Mouse (Mus musculus) gastrocnemius, postnatal 14 days (tissue): ENCODE results near the gene Tdrd7. TPM values are rescaled to one million over a fixed set of nuclear protein-coding genes. Genes with fewer than 3 reads are reported as not detected.
A peak's percentile ranks its signal among the peaks of the same experiment; 100 is the strongest.

Experiments used
- DNase-seq: peaks from one replicate; pipeline ENCODE4 v3.0.0; 2021; ENCODE audit warnings: mixed read lengths
- intact Hi-C: fragments of 180-260 bp; cut with DNase I; formaldehyde crosslinking; loops from one replicate; pipeline ENCODE4 v1.15.1; 2025; ENCODE audit warnings: low total_unique reads
- total RNA-seq, 2 experiments: library from RNA; stranded (reverse); gene quantifications; 2 replicates each; pipeline ENCODE4 v1.2.3; 2021

Tdrd7 gene
- total RNA-seq, 2 experiments from 2014 or later = 8.2 to 9.3 TPM

DNA sequence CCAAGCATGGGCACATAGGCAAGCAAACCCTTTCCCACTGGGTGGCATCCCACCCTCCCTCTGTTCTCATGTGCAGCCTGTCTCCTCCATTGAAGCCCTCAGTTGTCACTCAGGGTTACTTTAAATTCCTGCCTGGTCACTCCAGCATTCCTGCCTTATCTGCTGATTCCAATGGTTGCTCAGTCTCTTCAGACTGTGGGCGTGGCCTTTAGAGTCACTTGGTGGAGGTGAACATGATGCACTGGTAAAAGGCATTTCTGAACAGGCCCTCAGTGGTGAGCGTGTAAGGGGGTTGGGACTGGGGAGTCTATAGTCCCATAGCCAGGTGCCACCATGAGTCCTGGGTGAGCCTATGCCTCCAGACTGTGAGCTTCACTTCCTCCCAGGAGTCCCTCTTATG is 68.1 kb downstream of the Tdrd7 start:
- no peak for DNase-seq
- intact Hi-C loops = loop anchor here (10.0 kb wide), 1 partner anchor 92 kb away; no protein-coding TSS in a partner anchor

DNA sequence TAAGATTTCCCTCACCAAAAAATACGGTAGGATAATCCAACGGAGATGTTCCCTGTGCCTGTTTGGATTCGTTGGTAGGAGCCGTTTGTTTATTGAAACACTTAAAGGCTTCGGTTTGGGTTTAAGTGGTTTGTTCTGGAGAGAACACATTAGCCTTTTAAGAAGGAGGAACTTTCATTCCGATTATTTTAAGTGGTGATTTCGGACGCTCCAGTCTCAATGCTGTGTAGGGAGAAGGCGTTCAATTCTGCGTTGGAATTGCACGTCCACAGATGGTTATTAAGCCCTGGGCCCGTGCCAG is 73.4 kb downstream of the Tdrd7 start:
- DNase-seq = no peak
- intact Hi-C loops = loop anchor here (10.0 kb wide), 1 partner anchor 86 kb away; no protein-coding TSS in a partner anchor

DNA sequence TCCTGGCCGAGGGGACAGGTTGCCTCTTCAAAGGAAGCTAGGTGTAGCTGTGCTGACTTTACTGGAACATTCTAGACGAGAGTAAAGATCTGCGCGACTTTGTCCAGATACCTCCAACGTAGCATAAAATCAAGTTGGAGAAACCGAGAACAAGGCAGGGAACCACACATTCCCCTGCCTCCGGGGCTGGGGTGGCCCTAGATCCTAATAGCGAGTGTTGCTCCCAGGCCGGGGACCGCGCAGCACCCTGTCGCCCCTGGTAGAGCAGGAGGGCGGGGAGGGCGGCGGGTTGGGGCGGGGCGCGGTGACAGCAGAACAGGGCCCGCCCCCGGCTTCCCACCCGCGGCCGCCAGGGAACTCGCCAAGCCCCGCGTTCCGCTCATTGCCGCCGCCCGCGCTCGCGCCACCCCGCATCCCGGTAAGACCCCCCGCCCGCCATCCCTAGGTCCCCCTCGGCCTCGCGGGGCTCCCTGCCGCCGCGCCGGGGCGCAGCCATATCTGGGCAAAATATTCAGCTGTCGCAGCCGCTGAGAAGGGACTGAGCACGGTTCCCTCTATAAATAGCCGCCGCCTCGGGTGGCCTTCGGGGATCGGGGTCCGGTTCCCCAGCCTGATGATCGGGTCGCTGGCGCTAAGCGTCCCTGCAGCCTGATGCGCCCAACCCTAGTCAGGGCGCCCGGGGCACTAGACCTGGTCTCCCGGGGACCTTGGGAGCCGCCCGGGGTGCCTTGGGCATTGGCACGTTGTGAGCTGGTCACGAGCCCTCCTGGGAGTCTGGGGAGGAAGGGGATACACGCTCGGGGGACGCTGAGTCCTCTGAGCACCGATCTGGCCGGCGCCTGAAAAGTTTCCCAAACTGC is 74.0 kb downstream of the Tdrd7 start, which contains the start of gene Tmod1:
Tmod1 (plus strand) TSS at position 44 of the 860 bp plus-strand sequence.
- intact Hi-C loops = loop anchor here (10.0 kb wide), 1 partner anchor 86 kb away; no protein-coding TSS in a partner anchor
- peak; percentile 81 for DNase-seq

DNA sequence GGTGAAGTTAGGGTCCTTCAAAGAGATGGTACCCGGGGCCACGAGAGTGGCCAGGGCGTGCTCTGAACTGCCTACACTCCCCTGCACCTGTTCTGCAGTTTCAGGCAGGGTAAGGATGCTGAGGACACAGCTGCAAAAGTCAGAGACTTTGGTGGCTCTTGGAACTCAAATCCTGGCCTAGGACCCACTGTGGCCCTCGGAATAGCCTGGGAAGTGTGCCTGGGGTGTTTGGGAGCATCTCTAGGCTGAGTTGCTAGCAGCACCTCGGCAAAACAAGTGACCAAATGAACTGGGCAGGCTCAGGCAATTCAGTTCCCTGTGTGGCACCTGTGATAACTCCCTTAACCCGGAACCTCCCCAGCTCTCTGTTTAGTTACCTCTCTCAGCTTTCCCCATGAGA is 74.8 kb downstream of the Tdrd7 start:
- intact Hi-C loops = loop anchor here (10.0 kb wide), 1 partner anchor 85 kb away; no protein-coding TSS in a partner anchor
- DNase-seq = no peak

DNA sequence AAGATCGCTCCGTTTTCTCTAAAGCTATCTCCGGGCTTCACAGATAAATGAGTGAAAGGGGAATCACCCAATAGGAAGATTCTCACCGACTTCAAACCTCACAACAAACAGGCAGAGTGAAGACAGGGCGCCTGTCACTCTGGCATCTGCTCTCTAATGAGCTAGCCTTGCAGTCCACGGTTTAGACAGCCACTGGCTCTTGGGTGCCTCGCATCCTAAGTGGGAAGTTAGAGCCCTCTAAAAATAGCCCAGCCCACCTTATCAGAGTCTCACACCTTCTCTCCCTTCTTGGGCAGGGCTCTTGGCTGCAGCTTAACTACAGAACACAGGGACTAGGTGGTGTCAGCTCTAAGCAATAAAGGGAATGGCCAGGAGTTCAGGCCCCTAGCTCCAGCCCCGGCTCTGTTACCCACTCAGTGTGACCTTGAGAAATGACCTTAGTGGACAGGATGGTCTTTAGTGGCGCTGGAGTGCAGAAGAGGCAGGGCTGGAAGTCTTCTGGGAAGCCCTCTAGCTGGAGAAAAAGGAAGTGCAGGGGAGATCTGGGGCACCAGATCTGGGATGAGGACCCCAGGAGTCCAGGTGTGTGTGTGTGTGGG is 75.6 kb downstream of the Tdrd7 start:
- DNase-seq = no peak
- intact Hi-C loops = no loop called here

DNA sequence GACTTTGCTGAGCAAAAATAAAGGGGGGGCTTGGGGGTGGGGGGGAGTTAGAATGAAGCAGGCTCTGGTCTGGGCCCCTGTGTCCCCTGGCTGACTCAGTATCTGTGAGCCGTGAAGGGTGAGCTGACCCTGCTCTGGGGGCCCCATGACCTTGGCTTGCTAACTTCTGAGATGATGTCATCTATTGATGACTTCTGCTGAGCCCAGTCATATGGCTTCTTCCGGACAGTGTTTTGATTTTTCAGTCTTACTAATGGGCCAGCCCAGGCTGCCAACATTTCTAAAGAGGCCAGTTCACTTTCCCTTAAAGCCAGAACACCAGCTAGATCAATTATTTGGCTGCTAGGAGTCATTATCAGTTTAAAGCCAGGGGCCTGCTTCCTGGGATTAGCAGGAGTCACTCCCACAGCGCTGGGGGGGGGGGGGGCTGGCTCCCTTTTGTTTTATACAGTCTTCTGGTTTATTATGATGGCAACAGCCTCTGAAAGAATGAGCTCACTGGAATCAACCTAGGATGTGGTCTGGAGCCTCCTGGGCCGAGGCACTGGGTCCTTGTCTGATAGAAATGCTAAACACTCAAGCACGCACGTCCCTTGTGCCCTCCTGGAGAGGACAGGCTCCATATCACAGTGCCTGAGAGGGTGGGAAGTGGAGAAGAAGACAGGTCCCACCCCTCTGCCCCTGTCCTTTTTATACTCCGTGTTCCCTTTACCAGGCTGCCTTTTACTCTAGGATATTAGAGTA is 76.8 kb downstream of the Tdrd7 start:
- DNase-seq = no peak
- intact Hi-C loops = no loop called here

DNA sequence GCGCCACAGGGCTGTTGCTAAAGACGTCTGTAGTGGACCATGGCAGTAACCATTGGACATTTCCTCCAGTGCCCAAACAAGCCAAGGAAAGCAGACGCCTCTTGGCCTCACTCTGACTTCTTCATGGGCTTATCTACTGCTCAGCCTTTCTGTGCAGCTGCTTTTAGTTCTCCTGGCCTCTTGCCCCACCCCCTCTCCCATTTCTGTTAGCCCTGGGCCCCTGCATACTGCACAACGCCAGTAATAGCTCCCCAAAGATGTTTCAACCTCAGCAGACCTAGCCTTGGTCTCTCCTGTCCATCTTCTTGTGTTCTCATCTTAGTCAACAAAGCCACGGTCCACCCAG is 77.3 kb downstream of the Tdrd7 start:
- intact Hi-C loops = no loop called here
- DNase-seq = peak; percentile 61

DNA sequence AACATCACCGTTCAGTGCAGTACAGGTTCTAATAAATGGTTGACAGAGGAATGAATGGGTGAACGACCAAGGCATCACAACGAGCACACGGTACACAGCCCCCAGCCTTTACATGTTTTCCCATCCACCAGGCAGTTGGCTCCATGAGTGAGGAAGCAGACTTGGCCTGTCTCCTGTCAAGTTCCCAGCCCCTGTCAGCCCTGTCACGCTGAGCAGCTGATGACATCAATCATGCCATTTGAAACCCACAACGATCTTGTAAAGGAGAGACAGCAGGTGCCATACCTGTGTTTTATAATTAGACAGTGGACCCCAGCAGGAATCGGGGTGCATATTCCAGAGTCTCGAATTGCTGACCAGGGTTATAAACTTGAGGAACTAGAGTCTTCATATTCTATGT is 78.2 kb downstream of the Tdrd7 start:
- intact Hi-C loops = no loop called here
- no peak for DNase-seq

DNA sequence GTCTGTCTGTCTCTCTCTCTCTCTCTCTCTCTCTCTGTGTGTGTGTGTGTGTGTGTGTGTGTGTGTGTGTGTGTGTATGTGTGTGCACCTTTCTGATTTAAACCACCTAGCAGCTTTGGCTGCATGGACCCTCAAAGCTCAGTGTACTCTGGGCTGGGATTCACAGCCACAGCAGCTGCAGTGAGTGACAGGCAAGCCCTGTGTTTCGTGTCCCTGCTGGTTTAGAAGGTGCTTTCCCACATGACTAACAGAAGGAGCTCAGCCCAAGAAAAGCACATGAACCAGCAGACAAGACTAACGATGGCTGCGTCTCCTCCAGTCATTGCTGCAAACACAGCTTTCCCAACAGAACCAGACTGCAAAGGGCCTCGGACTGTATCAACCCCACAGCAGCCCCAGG is 82.8 kb downstream of the Tdrd7 start:
- intact Hi-C loops = no loop called here
- DNase-seq = no peak

DNA sequence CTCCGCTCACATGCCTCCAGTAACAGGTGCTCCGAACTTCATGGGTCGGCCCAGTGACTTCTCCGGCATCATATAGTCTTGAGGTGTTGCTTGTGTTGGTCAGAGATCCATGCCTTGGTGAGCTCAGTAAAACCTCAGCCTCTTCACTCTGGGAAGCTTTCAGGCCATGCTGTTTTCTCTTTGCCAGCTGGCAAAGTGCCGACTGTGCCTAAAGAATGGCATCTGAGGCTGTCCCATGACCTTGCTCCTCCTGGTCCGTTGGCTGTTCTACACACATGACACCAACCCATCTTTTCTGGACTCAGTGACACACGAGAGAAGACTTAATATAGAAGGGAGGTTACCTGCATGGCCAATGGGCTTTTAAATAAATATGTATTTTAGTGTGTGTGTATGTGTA is 83.3 kb downstream of the Tdrd7 start:
- intact Hi-C loops = no loop called here
- no peak for DNase-seq

DNA sequence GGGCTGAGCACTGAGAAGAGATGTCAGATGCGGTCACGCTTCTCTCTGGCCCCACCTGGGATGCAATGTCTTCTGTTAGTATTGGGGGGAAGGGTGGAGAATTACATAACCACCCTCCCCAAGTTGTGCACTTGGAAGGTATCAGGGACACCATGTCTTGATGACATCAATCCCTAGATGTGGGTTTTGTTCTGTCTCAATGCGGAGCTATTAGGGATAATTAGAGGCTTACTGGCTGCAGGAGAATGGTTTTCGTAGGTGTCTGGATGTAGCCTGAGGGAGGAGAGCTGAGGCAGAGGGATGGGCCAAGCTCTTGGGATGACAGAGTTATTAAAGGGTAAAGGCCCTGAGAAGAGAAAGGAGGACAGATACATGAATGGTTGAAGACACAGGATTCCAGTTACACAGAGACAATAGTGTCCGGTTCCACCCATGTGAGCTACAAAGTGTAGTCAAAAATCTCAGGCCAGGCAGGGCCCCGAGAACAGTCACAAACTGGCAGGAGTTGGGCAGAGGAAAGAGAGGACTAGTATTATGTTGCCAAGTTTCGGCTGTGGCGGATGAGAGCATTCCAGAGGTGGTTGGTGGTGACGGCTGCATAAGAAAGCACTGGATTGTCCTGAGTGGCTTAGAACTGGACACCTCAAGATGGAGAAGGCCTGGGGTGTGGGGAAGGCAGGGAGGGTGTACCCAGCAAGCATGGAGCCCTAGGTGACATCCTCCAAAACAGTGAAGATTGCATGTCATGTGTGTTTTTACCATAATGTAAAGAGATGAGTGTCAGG is 88.4 kb downstream of the Tdrd7 start:
- intact Hi-C loops = no loop called here
- no peak for DNase-seq

DNA sequence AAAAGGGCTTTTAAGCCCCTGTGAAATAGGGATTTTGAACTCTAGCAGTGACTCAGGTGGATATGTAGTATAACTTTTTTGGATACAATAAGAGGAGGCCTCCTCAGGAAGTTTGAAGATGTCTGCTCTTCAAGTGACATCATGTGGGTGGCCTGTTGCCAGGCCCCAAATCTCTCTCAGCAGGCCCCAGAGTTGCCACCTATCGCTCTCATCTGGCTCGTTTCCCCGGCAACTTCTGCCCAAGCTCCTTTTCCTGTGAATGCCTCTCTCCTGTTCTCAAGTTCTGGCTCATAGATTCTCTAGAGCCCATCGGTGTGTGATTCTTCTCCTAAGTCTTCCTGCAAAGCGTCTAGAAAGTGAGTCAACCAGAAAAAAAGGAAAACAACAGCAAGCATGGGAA is 91.0 kb downstream of the Tdrd7 start:
- DNase-seq = no peak
- intact Hi-C loops = no loop called here

DNA sequence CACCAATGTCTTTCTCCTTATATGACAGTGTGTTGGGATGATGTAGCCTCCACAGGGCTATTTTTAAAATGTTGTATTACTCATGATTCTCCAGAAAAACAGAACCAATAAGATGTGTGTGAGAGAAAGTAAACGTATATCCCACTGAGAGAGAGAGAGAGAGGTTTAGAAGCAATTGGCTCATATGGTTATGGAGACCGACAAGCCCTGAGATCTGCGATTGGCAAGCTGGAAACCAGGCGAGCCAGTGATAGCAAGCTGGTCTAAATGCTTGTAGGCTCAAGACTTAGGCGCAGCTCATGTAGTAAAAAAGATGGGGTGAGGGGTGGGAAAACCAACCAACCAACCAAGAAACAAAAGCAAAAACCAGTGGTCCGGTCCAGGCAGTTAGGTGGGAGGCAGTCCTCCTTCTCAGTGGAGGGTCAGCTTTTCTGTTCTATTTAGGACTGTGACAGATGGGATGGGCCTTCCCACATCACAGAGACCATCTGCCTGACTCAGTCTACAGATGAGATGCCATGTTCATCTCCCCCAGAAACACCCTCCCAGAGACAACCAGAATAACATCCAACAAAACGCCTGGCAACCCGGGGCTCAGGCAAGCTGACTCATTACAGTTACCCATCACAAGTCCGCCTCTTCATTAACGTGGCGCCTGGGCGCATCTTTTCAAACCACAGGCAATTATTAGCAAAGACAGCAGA is 96.3 kb downstream of the Tdrd7 start:
- intact Hi-C loops = no loop called here
- no peak for DNase-seq

DNA sequence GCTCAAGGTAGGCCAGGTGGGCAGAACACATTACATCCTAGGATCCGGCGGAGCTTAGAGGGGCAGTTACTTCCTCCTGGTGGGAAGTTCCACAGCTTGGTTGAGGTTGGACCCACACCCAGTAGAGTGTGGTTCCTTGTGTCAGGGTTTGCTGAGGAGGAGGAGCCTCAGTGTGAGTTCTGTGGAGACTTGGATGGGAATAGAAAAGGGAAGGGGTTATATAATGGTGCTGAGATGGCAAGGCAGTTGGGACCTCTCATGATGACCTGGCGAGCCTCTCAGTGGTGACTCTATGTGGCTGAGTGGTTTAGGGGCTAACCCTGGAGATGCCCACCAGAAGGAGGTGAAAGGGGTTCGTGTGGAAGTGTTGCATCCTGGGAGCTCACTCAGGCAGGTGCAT is 98.7 kb downstream of the Tdrd7 start:
- DNase-seq = no peak
- intact Hi-C loops = no loop called here

DNA sequence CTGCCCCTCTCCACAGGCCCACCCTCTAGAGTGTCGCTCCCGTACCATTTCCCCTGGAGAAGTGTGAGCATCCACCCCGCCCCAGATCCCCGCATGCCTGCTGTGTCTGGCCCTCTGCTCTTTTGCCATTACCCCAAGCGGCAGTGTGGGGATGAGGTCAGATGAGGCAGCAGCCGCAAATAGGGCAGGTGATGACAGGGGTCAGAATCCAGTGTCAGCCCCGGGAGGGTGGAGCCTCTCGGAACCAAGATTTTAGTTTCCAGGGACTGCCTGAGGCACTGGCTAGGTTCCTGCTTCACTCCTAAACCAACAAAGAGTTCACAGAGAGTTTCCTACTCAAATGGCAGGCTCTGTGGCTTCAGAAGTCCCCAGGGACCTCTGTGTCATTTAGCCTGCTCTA is 99.1 kb downstream of the Tdrd7 start:
- intact Hi-C loops = no loop called here
- peak; percentile 46 for DNase-seq

DNA sequence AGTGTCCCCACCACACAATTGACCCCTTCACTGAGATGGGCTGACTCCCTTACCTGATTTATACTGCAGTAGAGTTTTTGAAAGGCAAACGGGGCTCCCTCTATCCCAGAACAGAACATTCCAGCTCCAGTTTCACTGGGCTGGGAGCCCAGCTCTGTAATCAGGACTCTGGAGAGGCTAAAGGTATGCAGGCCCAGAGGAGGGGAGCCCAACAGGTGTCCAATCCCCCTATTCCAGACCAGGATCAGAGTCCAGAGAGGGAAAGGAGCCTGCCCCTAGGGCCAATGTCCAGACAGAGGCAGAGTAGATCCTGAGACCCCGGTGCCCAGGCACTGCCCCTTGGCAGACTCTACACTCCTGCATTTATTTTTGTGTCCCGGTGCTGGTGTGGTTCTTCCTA is 99.8 kb downstream of the Tdrd7 start:
- peak; percentile 41 for DNase-seq

DNA sequence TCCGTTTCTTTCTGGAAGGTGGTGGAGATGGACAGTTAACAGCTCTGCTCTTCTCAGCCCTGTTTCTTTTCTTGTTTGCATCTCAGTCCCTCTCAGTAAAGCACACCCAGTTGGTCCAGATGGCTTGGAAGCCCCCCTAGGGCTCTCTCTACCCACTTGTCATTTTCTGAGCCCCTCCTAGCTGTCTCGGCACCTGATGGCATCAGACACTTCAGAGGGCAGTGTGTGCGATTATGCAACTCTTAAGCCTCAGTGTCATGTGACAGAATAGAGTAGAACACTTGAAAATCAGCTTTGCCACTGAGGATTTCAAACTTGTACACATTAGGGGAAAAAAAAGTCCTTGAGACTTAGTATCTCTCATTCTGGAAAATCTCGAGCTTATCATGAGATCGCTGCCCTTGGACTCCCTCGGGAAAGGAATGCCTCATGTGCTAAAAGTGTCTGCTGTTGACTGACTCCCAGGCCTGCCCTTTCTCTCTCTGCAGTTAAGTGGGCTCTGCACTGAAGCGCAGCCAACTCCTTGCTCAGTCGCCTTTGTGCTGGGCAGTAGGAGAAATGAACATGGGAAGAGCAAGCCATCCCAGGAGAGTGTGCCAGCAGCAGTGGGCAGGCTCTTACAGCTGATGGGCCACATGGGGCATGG is 100.7 kb downstream of the Tdrd7 start:
- no peak for DNase-seq
- intact Hi-C loops = no loop called here

More for the DNA sequence above, 99.8 kb downstream of the Tdrd7 start:
- intact Hi-C loops = no loop called here

DNA sequence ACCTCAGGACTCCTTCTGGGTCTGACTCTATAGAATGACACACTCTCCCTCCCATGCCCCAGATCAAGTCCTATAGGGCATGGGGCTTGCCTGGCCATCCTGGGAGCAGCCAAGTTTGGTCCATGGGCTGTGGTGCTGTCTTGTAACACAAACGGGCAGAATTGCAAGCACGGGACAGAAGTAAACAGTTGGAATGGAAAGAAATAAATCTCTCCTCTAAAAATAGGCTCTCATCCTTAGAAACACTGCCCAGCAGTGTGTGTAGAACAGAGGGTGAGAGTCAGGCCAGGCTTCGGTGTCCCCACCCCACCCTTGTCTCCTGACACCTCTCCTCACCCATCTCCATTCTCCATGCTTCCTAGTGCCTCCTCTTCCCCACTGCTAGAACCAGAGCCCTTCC is 102.9 kb downstream of the Tdrd7 start:
- intact Hi-C loops = no loop called here
- no peak for DNase-seq

DNA sequence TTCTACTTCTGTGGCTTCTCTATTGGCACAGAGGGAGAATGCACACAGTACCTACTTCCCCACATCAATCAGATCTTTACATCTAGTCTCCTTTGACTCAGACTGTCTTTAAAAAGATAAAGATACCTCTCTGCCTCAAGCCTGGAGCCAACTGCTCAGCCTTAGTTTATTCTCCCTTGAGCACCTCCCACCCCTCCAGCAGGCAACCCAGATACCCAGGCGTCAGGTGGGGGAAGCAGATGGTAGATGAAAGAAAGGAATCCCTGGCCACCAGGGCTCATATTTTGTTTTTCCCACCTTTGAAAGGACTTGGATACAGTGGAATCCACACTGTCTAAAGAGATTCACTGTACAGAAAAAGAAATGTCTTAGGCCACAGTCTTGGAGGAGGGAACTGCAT is 103.4 kb downstream of the Tdrd7 start:
- intact Hi-C loops = no loop called here
- DNase-seq = no peak
